Mouse (Mus musculus) megakaryocyte, embryonic 14.5 days (primary cell): ENCODE data around the gene Traf7.

ENCODE experiments used
- FLI1 ChIP-seq: IDR thresholded peaks from 2 replicates; pipeline ENCODE4 v1.6.1; 2012; ENCODE audit warnings: low read length, inconsistent platforms, mixed read lengths
- GATA1 ChIP-seq: IDR thresholded peaks from 3 replicates; pipeline ENCODE4 v1.6.1; 2012; ENCODE audit warnings: mixed read lengths, low read length, inconsistent platforms, borderline replicate concordance

DNA sequence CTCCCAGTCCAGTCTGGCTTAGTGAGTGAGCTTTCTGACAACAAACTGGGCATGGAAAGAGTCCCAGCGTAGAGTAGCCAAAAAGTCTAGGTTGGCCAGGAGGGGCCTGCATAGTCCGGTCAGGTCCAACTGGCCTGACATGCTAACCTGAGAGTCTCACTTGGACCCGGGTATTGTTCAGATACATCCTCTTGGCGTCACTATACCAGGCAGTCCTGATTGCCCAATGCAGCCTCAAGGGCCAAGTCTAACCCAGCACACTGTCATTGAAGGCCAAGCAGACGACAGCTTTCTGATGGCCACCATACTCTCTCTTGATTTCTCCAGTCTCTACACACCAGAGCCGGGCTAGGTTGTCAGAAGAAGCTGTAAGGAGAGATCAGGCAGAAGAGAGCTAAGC is 52.2 kb downstream of the Traf7 start:
- no peak for TF ChIP-seq GATA1
- TF ChIP-seq FLI1, result no peak
